Mouse (Mus musculus) spleen, adult 2 months (tissue): Measurements from ENCODE around the gene Pkd1.

Experiments used
- CTCF ChIP-seq: fragments of 200-500 bp; IDR thresholded peaks from 2 replicates; pipeline ENCODE4 v1.5.1; 2011; ENCODE audit warnings: mild to moderate bottlenecking, inconsistent platforms; ENCODE audit not compliant: insufficient read depth, insufficient read length, insufficient replicate concordance; ENCODE audit errors: extremely low read depth
- POLR2A ChIP-seq: fragments of 200-500 bp; IDR thresholded peaks from 2 replicates; pipeline ENCODE4 v1.6.1; 2011; ENCODE audit warnings: low read depth, low read length, inconsistent platforms

DNA sequence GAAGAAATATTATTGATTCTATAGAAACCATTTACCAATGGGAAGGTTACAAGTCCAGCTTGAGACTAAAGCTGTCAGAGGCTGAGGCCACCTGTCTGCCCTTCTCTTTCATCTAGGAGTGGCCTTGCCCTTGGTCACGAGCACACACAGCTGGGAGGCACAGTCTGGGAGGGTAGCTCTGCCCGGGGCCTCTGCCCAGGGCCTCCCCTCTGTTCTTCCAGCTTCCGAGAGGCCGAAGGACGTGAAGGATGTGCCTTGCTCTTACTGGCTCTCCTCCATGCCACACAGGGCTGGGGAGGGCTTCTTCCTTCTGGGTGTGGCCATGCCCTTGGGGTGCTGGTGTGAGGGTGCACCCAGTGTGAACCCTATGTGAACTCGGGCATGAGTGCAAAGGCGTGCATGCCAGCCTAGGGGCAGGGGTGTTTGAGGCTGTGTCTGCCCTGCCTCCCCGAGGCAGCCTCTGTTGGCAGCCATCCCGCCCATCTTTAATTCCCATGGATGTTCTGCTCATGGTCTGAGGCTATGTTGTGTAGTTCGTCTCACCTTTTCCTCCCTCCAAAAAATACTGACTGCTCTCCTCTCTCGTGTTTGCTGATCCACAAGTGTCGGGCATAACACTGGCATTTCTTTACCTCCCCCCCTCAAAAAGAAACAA, 41.7 kb upstream of the Pkd1 start:
- TF ChIP-seq CTCF: no peak
- TF ChIP-seq POLR2A: no peak
